Mouse (Mus musculus) kidney, embryonic 14.5 days (tissue): ENCODE measurements at regions not wholly inside any gene's neighbourhood (a gene's known extent, or its start where the extent isn't known, plus 50 kb on each side); places are given as distances from the start of the nearest gene placed in this dataset.

Experiments used
- ATAC-seq: fragments of 200-750 bp; cut with Nextera tagmentation; 2 replicates; pipeline ENCODE4 v1.8.0; 2017; ENCODE audit warnings: moderate number of reproducible peaks, mild to moderate bottlenecking, moderate TSS enrichment, moderate library complexity; ENCODE audit not compliant: low FRiP score, low TSS enrichment
- H3K27ac ChIP-seq: fragments of 300-500 bp; sonication (generic); 2 replicates; pipeline ENCODE4 v1.5.1; 2014; ENCODE audit warnings: low read depth, mild to moderate bottlenecking, low read length, moderate library complexity, mixed read lengths
- H3K27me3 ChIP-seq: fragments of 300-500 bp; sonication (generic); 2 replicates; pipeline ENCODE4 v1.6.1; 2014; ENCODE audit warnings: mild to moderate bottlenecking, low read length; ENCODE audit not compliant: control insufficient read depth, insufficient read depth
- H3K36me3 ChIP-seq: fragments of 300-500 bp; sonication (generic); 2 replicates; pipeline ENCODE4 v1.6.1; 2014; ENCODE audit warnings: low read length, mixed read lengths; ENCODE audit not compliant: control insufficient read depth, insufficient read depth
- H3K4me1 ChIP-seq: fragments of 300-500 bp; sonication (generic); 2 replicates; pipeline ENCODE4 v1.6.1; 2014; ENCODE audit warnings: low read length, mixed read lengths; ENCODE audit not compliant: control insufficient read depth, insufficient read depth
- H3K4me2 ChIP-seq: fragments of 300-500 bp; sonication (generic); replicated peaks from 2 replicates; pipeline ENCODE4 v1.6.1; 2014; ENCODE audit warnings: low read depth, mild to moderate bottlenecking, low read length
- H3K4me3 ChIP-seq: fragments of 300-500 bp; sonication (generic); 2 replicates; pipeline ENCODE4 v1.5.1; 2014; ENCODE audit warnings: mild to moderate bottlenecking, low read length
- H3K9ac ChIP-seq: fragments of 300-500 bp; sonication (generic); 2 replicates; pipeline ENCODE4 v1.6.1; 2014; ENCODE audit warnings: low read depth, mild to moderate bottlenecking, low read length, moderate library complexity
- H3K9me3 ChIP-seq: fragments of 300-500 bp; sonication (generic); 2 replicates; pipeline ENCODE4 v1.6.1; 2016; ENCODE audit warnings: low read length; ENCODE audit not compliant: control insufficient read depth
- WGBS: fragments of 180-500 bp; shearing (Covaris S2); extraction: QIAGEN DNeasy Blood & Tissue Kit; methylation state at CpG from one replicate; pipeline ENCODE4 v1.1.7; 2014; 5-methylcytosine and 5-hydroxymethylcytosine counted together

- Histone ChIP-seq H3K9ac (no peak overlapping the region), H3K27me3 (no peaks in the 10 kb centered on the region), H3K36me3 (no peaks in the 10 kb centered on the region), H3K4me2 (no peak overlapping the region), H3K9me3 (no peaks in the 10 kb centered on the region), H3K27ac (no peak overlapping the region), H3K4me1 (no peaks in the 10 kb centered on the region), H3K4me3 (no peak overlapping the region)
- ATAC-seq, result peak; percentile 76; the same call in 1 of the 2 replicates
- WGBS, result 18% methylated on average over 4 of the region's 4 CpGs
Measured at GRCm38 (mm10) chr12:7284354-7285036, 693.0 kb upstream of the Apob start.

GRCm38 (mm10) chr12:7291557-7291956 is 685.9 kb upstream of the Apob start:
- no peak for ATAC-seq
- Histone ChIP-seq H3K4me3 (no peak overlapping the region), H3K36me3 (no peaks in the 10 kb centered on the region), H3K27me3 (no peaks in the 10 kb centered on the region), H3K9me3 (no peaks in the 10 kb centered on the region), H3K9ac (no peak overlapping the region), H3K4me1 (no peaks in the 10 kb centered on the region), H3K4me2 (no peak overlapping the region), H3K27ac (no peak overlapping the region)
- 81% methylated on average over 2 of the region's 2 CpGs for WGBS

GRCm38 (mm10) chr12:7297026-7297425 is 680.4 kb upstream of the Apob start:
- H3K4me2 ChIP-seq, result no peak overlapping the region
- no peaks in the 10 kb centered on the region for H3K27me3 ChIP-seq
- H3K4me3 ChIP-seq, result no peak overlapping the region
- ATAC-seq, result no peak
- no peaks in the 10 kb centered on the region for H3K36me3 ChIP-seq
- H3K9me3 ChIP-seq, result no peaks in the 10 kb centered on the region
- WGBS, result 68% methylated on average over 2 of the region's 2 CpGs
- H3K4me1 ChIP-seq, result no peaks in the 10 kb centered on the region
- no peak overlapping the region for H3K9ac ChIP-seq
- H3K27ac ChIP-seq, result no peak overlapping the region

- Histone ChIP-seq H3K4me3 (no peak overlapping the region), H3K4me2 (no peak overlapping the region), H3K36me3 (no peaks in the 10 kb centered on the region), H3K4me1 (no peaks in the 10 kb centered on the region), H3K9me3 (no peaks in the 10 kb centered on the region), H3K27me3 (no peaks in the 10 kb centered on the region), H3K9ac (no peak overlapping the region), H3K27ac (no peak overlapping the region)
- no peak for ATAC-seq
- 92% methylated on average over 2 of the region's 2 CpGs for WGBS
Measured at GRCm38 (mm10) chr12:7321453-7321852, 656.0 kb upstream of the Apob start.

- Histone ChIP-seq H3K36me3 (no peaks in the 10 kb centered on the region), H3K9ac (no peak overlapping the region), H3K27me3 (no peaks in the 10 kb centered on the region), H3K4me2 (no peak overlapping the region), H3K4me1 (no peaks in the 10 kb centered on the region), H3K27ac (no peak overlapping the region), H3K9me3 (no peaks in the 10 kb centered on the region), H3K4me3 (no peak overlapping the region)
- ATAC-seq, result no peak
Measured at GRCm38 (mm10) chr12:7328620-7329019, 648.8 kb upstream of the Apob start.
